Mouse (Mus musculus) forelimb bud, embryonic 11.5 days (tissue): Measurements from ENCODE around the gene Olfr955.

Source experiments
- DNase-seq: peaks from one replicate; pipeline ENCODE4 v3.0.0-alpha.2; 2012; ENCODE audit warnings: low read depth, low spot score

The Olfr955 gene

DNA sequence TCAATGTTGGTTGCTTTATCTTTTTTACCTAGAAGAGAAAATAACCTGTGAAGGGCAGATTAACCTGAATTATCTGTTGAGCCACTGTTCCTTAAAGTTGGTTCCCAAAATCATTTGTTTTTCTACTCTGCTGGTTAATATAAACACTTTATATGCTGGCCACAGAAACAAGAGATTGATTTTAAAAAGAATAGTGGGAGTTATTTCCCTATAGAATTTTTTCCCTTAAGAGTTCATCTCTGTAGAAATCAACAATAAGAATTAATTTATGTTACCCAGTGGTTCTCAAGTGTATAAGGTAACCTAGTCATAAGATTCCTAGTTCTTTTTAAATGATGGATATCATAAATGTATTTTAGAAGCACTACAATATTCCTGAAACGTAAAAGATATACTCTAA lies at the start of gene Olfr955:
TSS of gene Olfr955 (minus strand) at position 101 of the 400 bp plus-strand sequence.
- no peak for DNase-seq

DNA sequence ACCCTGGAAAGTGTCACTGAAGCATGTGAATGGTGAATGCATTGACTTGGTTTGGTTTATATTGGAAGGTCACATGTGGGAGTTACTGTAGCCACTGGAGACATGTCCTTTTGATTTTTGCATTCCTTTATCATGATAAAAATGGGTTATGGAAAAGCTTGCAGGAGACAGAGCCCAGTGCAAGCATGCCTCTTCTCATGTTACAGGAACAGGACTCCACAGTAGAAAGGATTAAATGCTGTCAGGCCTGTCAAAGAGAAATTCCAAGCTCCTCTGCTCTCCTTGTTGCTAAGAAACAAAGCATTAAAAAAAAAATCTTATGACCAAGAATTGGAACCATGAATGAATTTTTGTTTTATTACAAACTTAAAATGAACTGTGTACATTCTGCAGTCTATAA lies 46.9 kb upstream of the Olfr955 start:
- peak; percentile 7 for DNase-seq

DNA sequence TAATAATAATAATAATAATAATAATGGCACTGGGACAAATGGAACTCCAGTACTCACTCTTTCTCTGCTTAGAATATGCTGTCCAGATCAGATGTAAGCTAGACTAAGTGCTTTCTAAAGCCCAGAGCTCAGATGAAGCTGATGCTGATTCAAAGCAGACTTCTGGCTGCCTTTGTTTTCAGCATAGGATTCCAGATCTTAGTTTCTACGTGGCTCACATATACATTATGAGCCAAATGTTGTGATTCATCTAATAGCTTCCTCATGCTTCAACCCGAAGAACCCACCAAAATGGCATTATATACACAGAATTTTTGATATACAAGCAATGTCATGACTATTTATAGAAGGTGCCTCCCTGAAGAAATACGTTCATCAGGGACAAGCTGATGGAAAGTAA lies 43.8 kb upstream of the Olfr955 start, which contains the start of gene Olfr957:
TSS of gene Olfr957 (minus strand) at position 279 of the 400 bp plus-strand sequence.
- no peak for DNase-seq

DNA sequence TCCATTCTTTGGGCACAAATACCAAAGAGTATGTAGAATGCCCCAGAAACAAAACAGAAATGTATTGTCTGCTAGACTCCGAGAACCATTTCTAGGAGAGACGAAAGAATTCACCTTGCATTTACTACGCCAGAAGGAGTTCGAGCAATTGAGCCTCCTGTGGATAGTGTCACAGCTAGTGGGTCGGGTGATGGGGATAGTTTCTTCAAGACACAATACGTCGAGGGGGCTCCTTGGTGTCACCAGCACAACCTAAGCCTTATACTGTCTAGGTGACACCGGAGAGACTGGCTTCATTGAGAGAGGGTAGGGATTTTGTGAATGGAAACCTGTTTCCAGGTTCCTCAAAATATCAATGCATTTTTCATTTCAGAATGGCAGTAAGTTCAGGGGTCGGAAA lies 37.7 kb upstream of the Olfr955 start:
- no peak for DNase-seq

DNA sequence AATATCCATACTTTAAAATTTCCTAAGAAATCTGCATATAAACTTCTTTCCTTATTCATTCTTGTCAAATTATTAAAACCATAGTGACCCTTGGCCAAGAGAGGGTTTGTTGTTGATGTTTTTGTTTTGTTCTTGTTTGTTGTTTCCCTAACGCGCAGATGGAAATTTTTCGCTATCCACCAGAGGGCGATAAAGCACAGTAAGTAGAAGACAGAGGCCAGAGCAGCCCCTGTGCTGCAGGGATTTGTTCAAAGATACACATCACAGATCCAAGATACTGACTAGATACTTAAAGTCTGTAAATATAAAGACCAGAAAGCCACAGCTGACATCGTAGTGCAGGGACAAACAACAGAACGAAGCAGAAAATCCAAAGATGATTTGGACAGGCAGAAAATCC lies 37.3 kb upstream of the Olfr955 start:
- DNase-seq = peak; percentile 52

DNA sequence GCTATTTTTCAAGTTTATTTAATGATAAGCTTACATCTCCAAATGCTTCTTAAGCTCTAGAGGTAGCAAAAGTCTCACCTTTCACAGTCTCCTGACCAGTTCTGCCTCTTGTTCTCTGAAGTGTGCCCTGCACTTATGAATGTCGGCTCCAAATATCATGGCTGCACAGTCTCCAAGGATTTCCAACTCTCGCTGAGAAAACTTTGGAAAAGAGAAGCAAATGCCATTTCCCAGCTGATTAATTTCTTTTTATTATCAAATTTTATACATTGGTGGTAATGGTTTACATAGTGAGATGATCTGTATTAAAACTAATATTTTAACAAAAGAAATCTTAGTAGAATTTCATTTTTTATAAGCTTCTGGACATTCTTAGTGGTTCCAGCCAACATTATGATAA lies 22.2 kb upstream of the Olfr955 start, which contains the start of gene Olfr44:
TSS of gene Olfr44 (minus strand) at position 101 of the 400 bp plus-strand sequence.
- DNase-seq = no peak

DNA sequence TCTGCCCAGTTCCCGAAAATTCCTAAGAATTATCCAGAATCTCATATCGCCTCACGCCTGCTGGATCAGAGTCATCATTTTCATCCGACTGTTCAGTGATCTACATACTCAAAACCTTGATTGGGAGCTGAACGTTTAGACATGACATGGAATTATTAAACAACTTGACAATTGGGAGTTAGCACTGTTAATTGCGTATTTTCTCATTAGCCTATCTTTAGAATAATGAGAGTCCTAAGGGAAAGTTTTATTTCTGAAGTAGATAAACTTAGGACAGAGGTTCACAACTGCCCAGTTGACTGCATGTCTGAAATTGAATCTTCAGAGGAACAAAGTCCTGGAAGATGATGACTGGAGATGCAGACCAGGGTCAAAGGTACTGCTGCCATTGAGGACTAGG lies 15.3 kb downstream of the Olfr955 start, which contains the start of gene Olfr954:
TSS of gene Olfr954 (plus strand) at position 301 of the 400 bp plus-strand sequence.
- DNase-seq = no peak

DNA sequence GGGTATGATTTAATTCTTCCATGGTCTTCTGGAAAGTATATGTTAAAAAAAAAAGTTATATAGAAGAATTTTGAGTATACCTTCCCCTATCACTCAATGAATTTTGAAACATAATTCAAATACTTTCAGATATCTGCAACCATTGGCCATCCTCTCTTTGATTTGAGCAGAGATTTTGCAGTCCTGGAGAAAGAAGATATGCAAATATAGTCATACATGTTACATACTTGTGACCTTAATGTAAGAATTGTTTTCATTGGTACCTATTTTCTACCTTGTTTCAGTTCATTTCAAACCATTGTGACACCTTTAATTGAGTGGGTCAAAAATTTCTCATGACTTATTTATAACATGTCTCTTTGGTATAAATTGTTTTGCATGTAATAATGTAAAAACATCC lies 44.7 kb downstream of the Olfr955 start, which contains the start of gene Olfr952:
TSS of gene Olfr952 (minus strand) at position 101 of the 400 bp plus-strand sequence.
- no peak for DNase-seq
